Mouse (Mus musculus): Measurements from ENCODE around the gene Bpifb6.

DNA sequence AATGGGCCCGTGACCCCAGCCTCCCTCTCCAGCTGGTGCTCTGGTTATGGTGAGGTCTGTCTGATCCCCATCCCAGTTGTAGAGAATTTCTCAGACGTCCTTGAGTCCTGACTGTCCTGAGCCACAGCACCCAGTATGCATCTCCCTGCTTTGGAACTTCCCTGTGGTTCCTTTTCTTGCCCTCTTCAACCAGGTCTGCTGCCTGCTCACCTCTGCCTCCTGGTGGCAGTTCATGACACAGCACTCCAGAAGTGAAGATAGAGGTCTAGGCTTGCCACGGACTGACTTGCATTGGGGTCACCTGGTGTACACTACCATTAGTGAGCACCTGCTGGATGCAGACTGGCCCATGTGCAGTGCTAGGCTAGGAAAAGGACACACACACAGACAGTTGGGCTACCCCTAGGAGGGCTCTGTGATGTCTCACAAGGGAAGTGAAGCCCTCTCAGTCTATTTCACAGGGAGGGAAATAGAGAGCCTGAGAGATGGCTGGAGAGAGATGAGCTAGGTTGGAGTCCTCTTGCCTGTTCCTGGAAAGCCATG lies 29.8 kb downstream of the Bpifb6 start:
- TF ChIP-seq CTCF (IDR thresholded peaks at IDR 0.05; ENCODE audit: extremely low read depth, insufficient read depth, insufficient read length, insufficient replicate concordance) = peak; percentile 57; the same call in 1 of the 2 replicates
- TF ChIP-seq POLR2A (IDR thresholded peaks at IDR 0.05; ENCODE audit: low read depth, low read length) = no peak
